ENCODE assay signal across 8 mouse cellular contexts in genomic region chr7:67459810-67460209, GRCm38 (mm10).
A peak's percentile ranks its signal among the peaks of the same experiment; 100 is the strongest.
DNase-seq lines count a peak whose midpoint lies in the region; ATAC-seq lines count a peak whose summit lies in the region.

No protein-coding gene starts in this region.

- H3K27me3 ChIP-seq in heart, embryonic 10.5 days (ENCODE audit: insufficient read depth, poor library complexity, severe bottlenecking) = no peaks in the 10 kb centered on the region
- 0 out of 2 replicates have a peak, but pooled peaks cover 4% of the 10 kb centered on the region for H3K27me3 ChIP-seq in limb, embryonic 10.5 days (ENCODE audit: low read depth, poor library complexity, severe bottlenecking)
- no peaks in the 10 kb centered on the region for H3K27me3 ChIP-seq in intestine, embryonic 15.5 days (replicated peaks)

- peak overlapping the region; percentile 83 for H3K27ac ChIP-seq in heart, embryonic 10.5 days
- peak overlapping the region; percentile 43; the same call in 1 of the 2 replicates for H3K27ac ChIP-seq in limb, embryonic 10.5 days
- H3K27ac ChIP-seq in intestine, embryonic 15.5 days = no peak overlapping the region

- H3K9me3 ChIP-seq in heart, embryonic 10.5 days = no peaks in the 10 kb centered on the region
- no peaks in the 10 kb centered on the region for H3K9me3 ChIP-seq in limb, embryonic 10.5 days (replicated peaks)
- no peaks in the 10 kb centered on the region for H3K9me3 ChIP-seq in intestine, embryonic 15.5 days

- DNase-seq in right cerebral cortex, adult 18-20 months = peak; percentile 76
- DNase-seq in right cerebral cortex, postnatal 4 days = no peak
- no peak for DNase-seq in heart, embryonic 10.5 days (ENCODE audit: low spot score)
- DNase-seq in limb, embryonic 10.5 days (ENCODE audit: low spot score) = no peak
- DNase-seq in right cerebral cortex, postnatal 25 days = peak; percentile 68
- no peak for DNase-seq in testis, postnatal 10 days (ENCODE audit: low spot score)
- no peak for DNase-seq in neural tube, embryonic 10.5 days (ENCODE audit: extremely low spot score, low spot score)

- H3K36me3 ChIP-seq in heart, embryonic 10.5 days = no peaks in the 10 kb centered on the region
- no peaks in the 10 kb centered on the region for H3K36me3 ChIP-seq in limb, embryonic 10.5 days
- H3K36me3 ChIP-seq in intestine, embryonic 15.5 days = no peaks in the 10 kb centered on the region

- 30% methylated on average over 10 of the region's 10 CpGs for WGBS in heart, embryonic 10.5 days
- 87% methylated on average over 10 of the region's 10 CpGs for WGBS in limb, embryonic 10.5 days
- 71% methylated on average over 10 of the region's 10 CpGs for WGBS in intestine, embryonic 15.5 days

- no peak for ATAC-seq in intestine, embryonic 15.5 days

- H3K4me3 ChIP-seq in heart, embryonic 10.5 days = peak overlapping the region; percentile 22; the same call in 1 of the 2 replicates
- no peak overlapping the region for H3K4me3 ChIP-seq in limb, embryonic 10.5 days
- H3K4me3 ChIP-seq in intestine, embryonic 15.5 days (replicated peaks) = no peak overlapping the region

- H3K4me1 ChIP-seq in heart, embryonic 10.5 days = peaks cover 59% of the 10 kb centered on the region
- H3K4me1 ChIP-seq in limb, embryonic 10.5 days = peaks cover 22% of the 10 kb centered on the region
- H3K4me1 ChIP-seq in intestine, embryonic 15.5 days (replicated peaks) = peaks cover 13% of the 10 kb centered on the region; the same call in 1 of the 2 replicates

- H3K4me2 ChIP-seq in intestine, embryonic 15.5 days (replicated peaks) = no peak overlapping the region

- H3K9ac ChIP-seq in intestine, embryonic 15.5 days = no peak overlapping the region

Comparison
In these comparisons a context has a peak if more than half of its experiments do, and no peak if none do; other contexts are left out.
1. DNase-seq: peak in right cerebral cortex, adult 18-20 months (single experiment) and right cerebral cortex, postnatal 25 days (single experiment); none in right cerebral cortex, postnatal 4 days (single experiment), heart, embryonic 10.5 days (single experiment), limb, embryonic 10.5 days (single experiment), testis, postnatal 10 days (single experiment) and neural tube, embryonic 10.5 days (single experiment).